Mouse (Mus musculus) hindbrain, embryonic 13.5 days (tissue): ENCODE measurements around the gene Asb16. TPM values are rescaled to one million over a fixed set of nuclear protein-coding genes. Genes with fewer than 3 reads are reported as not detected.

ENCODE experiments used
- ATAC-seq: fragments of 200-750 bp; cut with Nextera tagmentation; 2 replicates; pipeline ENCODE4 v1.8.0; 2017; ENCODE audit warnings: moderate TSS enrichment; ENCODE audit not compliant: low FRiP score
- H3K27ac ChIP-seq: fragments of 300-500 bp; sonication (generic); 2 replicates; pipeline ENCODE4 v1.5.1; 2015; ENCODE audit warnings: inconsistent platforms, mild to moderate bottlenecking, moderate library complexity
- H3K27me3 ChIP-seq: fragments of 300-500 bp; sonication (generic); 2 replicates; pipeline ENCODE4 v1.6.1; 2015; ENCODE audit warnings: mild to moderate bottlenecking, inconsistent platforms
- H3K36me3 ChIP-seq: fragments of 300-500 bp; sonication (generic); 2 replicates; pipeline ENCODE4 v1.6.1; 2015; ENCODE audit warnings: mild to moderate bottlenecking, inconsistent platforms
- H3K4me1 ChIP-seq: fragments of 300-500 bp; sonication (generic); replicated peaks from 2 replicates; pipeline ENCODE4 v1.6.1; 2015; ENCODE audit warnings: inconsistent platforms
- H3K4me2 ChIP-seq: fragments of 300-500 bp; sonication (generic); 2 replicates; pipeline ENCODE4 v1.6.1; 2015; ENCODE audit warnings: inconsistent platforms, mild to moderate bottlenecking, moderate library complexity
- H3K4me3 ChIP-seq: fragments of 300-500 bp; sonication (generic); 2 replicates; pipeline ENCODE4 v1.5.1; 2015; ENCODE audit warnings: mild to moderate bottlenecking, inconsistent platforms
- H3K9ac ChIP-seq: fragments of 300-500 bp; sonication (generic); 2 replicates; pipeline ENCODE4 v1.6.1; 2015; ENCODE audit warnings: mild to moderate bottlenecking, inconsistent platforms
- H3K9me3 ChIP-seq: fragments of 300-500 bp; sonication (generic); 2 replicates; pipeline ENCODE4 v1.6.1; 2016; ENCODE audit warnings: inconsistent platforms
- WGBS: fragments of 180-500 bp; shearing (Covaris S2); methylation state at CpG from one replicate; pipeline ENCODE4 v1.1.7; 2015; 5-methylcytosine and 5-hydroxymethylcytosine counted together
- polyA plus RNA-seq: library from polyadenylated mRNA; unstranded; fragments of >200 nt; fragmentation: Nextera tagmentation; extraction: Ambion mirVana; gene quantifications from 2 replicates; pipeline ENCODE4 v1.2.1, GENCODE M21; 2015

Asb16 gene
- polyA plus RNA-seq, 1 experiment from 2014 or later: not detected

GRCm38 (mm10) chr11:102246273-102246635, 22.3 kb upstream of the Asb16 start:
- H3K9me3 ChIP-seq: no peaks in the 10 kb centered on the region
- H3K9ac ChIP-seq: no peak overlapping the region; the same call in 1 of the 2 replicates
- 82% methylated on average over 6 of the region's 6 CpGs for WGBS
- no peak overlapping the region for H3K4me3 ChIP-seq
- no peaks in the 10 kb centered on the region for H3K36me3 ChIP-seq
- no peak for ATAC-seq
- peak overlapping the region; percentile 62; the same call in 1 of the 2 replicates for H3K4me2 ChIP-seq
- peaks cover 30% of the 10 kb centered on the region for H3K4me1 ChIP-seq
- H3K27me3 ChIP-seq: no peaks in the 10 kb centered on the region
- H3K27ac ChIP-seq: no peak overlapping the region

DNA sequence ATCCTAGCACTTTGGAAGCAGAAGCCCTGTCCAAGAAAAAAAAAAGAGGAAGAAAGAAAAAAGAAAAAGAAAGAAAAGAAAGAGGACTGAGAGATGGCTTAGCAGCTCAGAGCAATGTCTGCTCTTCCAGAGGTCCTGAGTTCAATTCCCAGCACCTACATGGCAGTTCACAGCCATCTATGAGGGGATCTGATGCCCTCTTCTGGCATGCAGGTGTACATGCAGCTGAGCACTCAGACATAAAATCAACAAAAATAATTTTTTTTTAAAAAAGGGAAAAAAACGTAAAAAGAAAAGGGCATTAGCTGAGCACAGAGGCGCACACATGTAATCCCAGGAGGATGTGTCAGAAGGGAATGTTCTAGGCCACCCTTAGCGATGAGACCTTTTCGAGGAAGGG, 21.7 kb upstream of the Asb16 start:
- no peak overlapping the region for H3K9ac ChIP-seq
- no peaks in the 10 kb centered on the region for H3K36me3 ChIP-seq
- no peak overlapping the region for H3K27ac ChIP-seq
- H3K4me1 ChIP-seq: peaks cover 30% of the 10 kb centered on the region
- no peak overlapping the region for H3K4me3 ChIP-seq
- H3K27me3 ChIP-seq: no peaks in the 10 kb centered on the region
- ATAC-seq: no peak
- H3K4me2 ChIP-seq: no peak overlapping the region
- WGBS: 87% methylated on average over 4 of the region's 4 CpGs
- no peaks in the 10 kb centered on the region for H3K9me3 ChIP-seq

- under 1% methylated on average over 41 of the region's 41 CpGs for WGBS
- Histone ChIP-seq H3K9ac (peak within 1 kb of the TSS; percentile 60), H3K36me3 (no peaks in the 10 kb centered on the region), H3K27me3 (no peaks in the 10 kb centered on the region), H3K9me3 (no peaks in the 10 kb centered on the region), H3K27ac (no peak within 1 kb of the TSS; the same call in 1 of the 2 replicates), H3K4me1 (peaks cover 30% of the 10 kb centered on the region), H3K4me3 (peak within 1 kb of the TSS; percentile 47), H3K4me2 (peak within 1 kb of the TSS; percentile 83)
- ATAC-seq: peak; percentile 29; the same call in 1 of the 2 replicates
Measured at GRCm38 (mm10) chr11:102248630-102249230, 19.8 kb upstream of the Asb16 start, which contains the start of gene BC030867. TSS of gene BC030867 (plus strand) at chr11:102248882.

- Histone ChIP-seq H3K4me1 (peaks cover 26% of the 10 kb centered on the region), H3K9me3 (no peaks in the 10 kb centered on the region), H3K4me3 (peak overlapping the region; percentile 47), H3K9ac (peak overlapping the region; percentile 60), H3K27me3 (no peaks in the 10 kb centered on the region), H3K36me3 (no peaks in the 10 kb centered on the region), H3K4me2 (peak overlapping the region; percentile 83), H3K27ac (no peak overlapping the region)
- 10% methylated on average over 9 of the region's 9 CpGs for WGBS
- no peak for ATAC-seq
Measured at GRCm38 (mm10) chr11:102249351-102250090, 19.0 kb upstream of the Asb16 start.

GRCm38 (mm10) chr11:102257514-102257913, 11.0 kb upstream of the Asb16 start:
- H3K27ac ChIP-seq: no peak overlapping the region
- H3K27me3 ChIP-seq: no peaks in the 10 kb centered on the region
- H3K4me3 ChIP-seq: no peak overlapping the region
- no peaks in the 10 kb centered on the region for H3K9me3 ChIP-seq
- H3K36me3 ChIP-seq: peaks cover 4% of the 10 kb centered on the region; the same call in 1 of the 2 replicates
- ATAC-seq: no peak
- H3K9ac ChIP-seq: no peak overlapping the region
- H3K4me2 ChIP-seq: no peak overlapping the region
- peaks cover 3% of the 10 kb centered on the region for H3K4me1 ChIP-seq
- WGBS: 46% methylated on average over 8 of the region's 9 CpGs

- Histone ChIP-seq H3K4me3 (no peak overlapping the region), H3K4me1 (peaks cover 3% of the 10 kb centered on the region), H3K9ac (no peak overlapping the region), H3K36me3 (peaks cover 4% of the 10 kb centered on the region; the same call in 1 of the 2 replicates), H3K4me2 (no peak overlapping the region), H3K27ac (no peak overlapping the region), H3K9me3 (no peaks in the 10 kb centered on the region), H3K27me3 (no peaks in the 10 kb centered on the region)
- no peak for ATAC-seq
- WGBS: 88% methylated on average over 6 of the region's 6 CpGs
Measured at GRCm38 (mm10) chr11:102258095-102258494, 10.4 kb upstream of the Asb16 start.

- WGBS: 87% methylated on average over 3 of the region's 3 CpGs
- Histone ChIP-seq H3K9ac (no peak overlapping the region), H3K27me3 (no peaks in the 10 kb centered on the region), H3K9me3 (no peaks in the 10 kb centered on the region), H3K4me1 (peaks cover 3% of the 10 kb centered on the region), H3K36me3 (peaks cover 4% of the 10 kb centered on the region; the same call in 1 of the 2 replicates), H3K27ac (no peak overlapping the region), H3K4me3 (no peak overlapping the region), H3K4me2 (no peak overlapping the region)
- no peak for ATAC-seq
Measured at GRCm38 (mm10) chr11:102258521-102258920, 10.0 kb upstream of the Asb16 start.

DNA sequence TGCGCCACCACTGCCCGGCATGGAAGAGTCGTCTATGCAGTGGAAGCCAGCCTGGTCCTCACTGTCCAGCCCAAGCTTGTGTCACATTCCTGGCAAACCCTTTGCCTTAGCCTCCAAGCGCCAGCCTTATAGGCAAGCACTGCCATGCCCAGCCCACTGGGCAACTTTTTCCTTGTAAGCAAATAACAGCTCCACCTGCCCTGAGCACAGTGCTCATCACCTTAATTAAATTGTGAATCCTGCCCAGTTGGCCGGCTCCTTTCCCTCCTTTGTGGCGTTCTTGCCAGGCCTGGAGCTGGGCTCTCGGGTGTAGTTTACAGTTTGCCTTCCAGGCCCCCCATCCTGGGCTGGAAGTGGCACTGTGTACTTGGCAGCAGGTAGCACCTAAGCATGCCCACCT, 5.3 kb upstream of the Asb16 start:
- no peak for ATAC-seq
- H3K4me2 ChIP-seq: no peak overlapping the region
- 93% methylated on average over 7 of the region's 7 CpGs for WGBS
- H3K4me1 ChIP-seq: peaks cover 7% of the 10 kb centered on the region
- H3K36me3 ChIP-seq: peaks cover 4% of the 10 kb centered on the region; the same call in 1 of the 2 replicates
- no peaks in the 10 kb centered on the region for H3K9me3 ChIP-seq
- no peak overlapping the region for H3K4me3 ChIP-seq
- H3K27me3 ChIP-seq: no peaks in the 10 kb centered on the region
- no peak overlapping the region for H3K27ac ChIP-seq
- no peak overlapping the region for H3K9ac ChIP-seq

GRCm38 (mm10) chr11:102265816-102266215, 2.7 kb upstream of the Asb16 start:
- H3K9me3 ChIP-seq: no peaks in the 10 kb centered on the region
- WGBS: 59% methylated on average over 14 of the region's 14 CpGs
- peaks cover under 1% of the 10 kb centered on the region; the same call in 1 of the 2 replicates for H3K36me3 ChIP-seq
- no peak overlapping the region for H3K4me3 ChIP-seq
- no peak overlapping the region for H3K4me2 ChIP-seq
- peaks cover 7% of the 10 kb centered on the region for H3K4me1 ChIP-seq
- H3K27ac ChIP-seq: no peak overlapping the region
- H3K27me3 ChIP-seq: no peaks in the 10 kb centered on the region
- ATAC-seq: no peak
- H3K9ac ChIP-seq: no peak overlapping the region

DNA sequence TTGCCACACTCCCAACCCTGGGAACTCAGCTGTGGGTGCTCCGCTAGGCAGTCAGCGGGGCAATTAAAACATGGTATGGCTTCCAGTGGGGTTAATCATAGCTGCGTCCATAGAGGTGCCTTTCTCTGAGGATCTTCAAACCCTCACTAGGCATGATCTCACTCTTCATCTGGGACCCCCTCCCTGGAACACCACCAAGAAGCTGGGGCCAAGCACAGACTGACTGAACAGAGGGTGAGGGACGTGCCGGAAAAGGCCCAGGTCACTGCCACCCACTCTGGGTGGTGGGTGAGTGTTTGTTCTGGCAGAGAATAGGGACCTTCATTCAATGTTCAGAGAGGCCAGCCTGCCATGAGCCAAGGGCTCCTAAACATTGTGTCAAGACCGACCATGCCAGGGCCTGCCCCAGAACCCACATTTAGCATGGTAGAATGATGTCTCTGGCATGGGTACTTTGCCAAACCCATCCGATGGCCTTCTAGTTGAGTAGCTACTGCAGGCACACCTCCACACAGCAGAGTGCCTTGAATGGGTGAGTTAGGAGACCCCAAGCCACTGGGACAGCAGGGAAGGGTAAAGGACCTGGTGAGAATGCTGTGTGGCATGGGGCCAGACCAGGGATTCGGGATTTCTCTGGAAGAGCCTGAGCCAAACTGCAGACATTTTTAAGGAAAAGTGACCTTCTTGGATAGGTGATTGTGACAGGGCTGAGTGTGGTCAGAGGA, 1.8 kb upstream of the Asb16 start:
- H3K4me2 ChIP-seq: no peak overlapping the region
- ATAC-seq: no peak
- no peaks in the 10 kb centered on the region for H3K9me3 ChIP-seq
- no peaks in the 10 kb centered on the region for H3K27me3 ChIP-seq
- WGBS: 89% methylated on average over 8 of the region's 8 CpGs
- H3K27ac ChIP-seq: no peak overlapping the region
- H3K9ac ChIP-seq: no peak overlapping the region
- no peak overlapping the region for H3K4me3 ChIP-seq
- peaks cover 7% of the 10 kb centered on the region for H3K4me1 ChIP-seq
- no peaks in the 10 kb centered on the region for H3K36me3 ChIP-seq

GRCm38 (mm10) chr11:102267480-102267879, 1.1 kb upstream of the Asb16 start:
- no peak overlapping the region for H3K4me2 ChIP-seq

DNA sequence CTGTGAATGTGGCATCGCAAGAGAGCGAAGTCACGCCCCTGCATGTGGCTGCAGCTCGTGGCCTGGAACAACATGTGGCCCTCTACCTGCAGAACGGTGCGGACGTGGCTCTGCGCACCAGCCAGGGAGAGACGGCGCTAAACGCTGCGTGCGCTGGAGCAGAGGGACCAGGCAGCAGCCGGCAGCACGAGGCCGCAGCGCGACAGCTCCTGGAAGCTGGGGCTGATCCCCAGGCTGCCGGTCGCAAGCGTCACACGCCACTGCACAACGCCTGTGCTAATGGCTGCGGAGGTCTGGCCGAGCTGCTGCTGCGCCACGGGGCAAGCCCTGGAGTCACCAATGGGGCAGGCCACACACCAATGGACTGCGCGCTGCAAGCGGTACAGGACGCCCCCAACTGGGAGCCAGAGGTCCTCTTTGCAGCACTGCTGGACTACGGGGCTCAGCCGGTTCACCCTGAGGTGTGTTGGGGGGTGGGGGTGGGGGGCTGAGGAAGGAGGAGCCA, 7.9 kb downstream of the Asb16 start:
- Histone ChIP-seq H3K4me1 (peaks cover 12% of the 10 kb centered on the region), H3K27me3 (peaks cover 17% of the 10 kb centered on the region), H3K36me3 (no peaks in the 10 kb centered on the region), H3K4me3 (peak overlapping the region; percentile 39), H3K9me3 (no peaks in the 10 kb centered on the region), H3K27ac (peak overlapping the region; percentile 44; the same call in 1 of the 2 replicates), H3K4me2 (peak overlapping the region; percentile 78), H3K9ac (peak overlapping the region; percentile 74)
- peak; percentile 71 for ATAC-seq
- 1% methylated on average over 33 of the region's 33 CpGs for WGBS

More at GRCm38 (mm10) chr11:102267480-102267879, 1.1 kb upstream of the Asb16 start:
- Histone ChIP-seq H3K9me3 (no peaks in the 10 kb centered on the region), H3K4me1 (peaks cover 7% of the 10 kb centered on the region), H3K9ac (no peak overlapping the region), H3K27ac (no peak overlapping the region), H3K27me3 (no peaks in the 10 kb centered on the region), H3K36me3 (no peaks in the 10 kb centered on the region), H3K4me3 (no peak overlapping the region)
- peak; percentile 59; the same call in 1 of the 2 replicates for ATAC-seq
- WGBS: 7% methylated on average over 11 of the region's 11 CpGs
